Mouse (Mus musculus): ENCODE results near the gene Amz1. TPM values are rescaled to one million over a fixed set of nuclear protein-coding genes. Genes with fewer than 3 reads are reported as not detected.

Amz1 gene
- total and polyA plus RNA-seq, 3 experiments: 7.5 to 12.4 (median 8.3) TPM

GRCm38 (mm10) chr5:140789561-140789960, 65.6 kb downstream of the Amz1 start:
- Histone ChIP-seq H3K4me1 (ENCODE audit: control insufficient read depth in 1 of 2, insufficient read depth in 2 of 2) (no peaks in the 10 kb centered on the region), H3K36me3 (replicated peaks in 1 of 2; ENCODE audit: control insufficient read depth in 1 of 2, insufficient read depth in 1 of 2, low read length in 1 of 2) (peaks cover 0 to 20% of the 10 kb centered on the region in 2 experiments), H3K79me2 (replicated peaks; ENCODE audit: control insufficient read depth, extremely low read depth, insufficient read depth, poor library complexity, severe bottlenecking) (no peaks in the 10 kb centered on the region), H3K4me3 (replicated peaks in 1 of 3; ENCODE audit: low read depth in 2 of 3, low read length in 2 of 3, poor library complexity in 1 of 3) (no peak overlapping the region), H3K4me2 (ENCODE audit: insufficient read depth, low read depth, poor library complexity, severe bottlenecking) (no peak overlapping the region), H3K9me3 (replicated peaks; ENCODE audit: low read length) (no peaks in the 10 kb centered on the region), H3K27me3 (replicated peaks) (no peaks in the 10 kb centered on the region), H3K9ac (ENCODE audit: insufficient read depth, low read depth) (no peak overlapping the region), H3K27ac (ENCODE audit: insufficient read depth, low read depth) (no peak overlapping the region)
- TF ChIP-seq TCF12 (IDR thresholded peaks at IDR 0.05; ENCODE audit: low read depth, low read length): no peak
- no peak for TF ChIP-seq MAZ (IDR thresholded peaks at IDR 0.05; ENCODE audit: low read depth, low read length)
- TF ChIP-seq USF2 (conservative IDR thresholded peaks at IDR 0.05; ENCODE audit: low read depth, low read length): no peak
- TF ChIP-seq JUND (conservative IDR thresholded peaks at IDR 0.05; ENCODE audit: low read depth, low read length): no peak
- no peak for TF ChIP-seq KAT2A (IDR thresholded peaks at IDR 0.05; ENCODE audit: insufficient replicate concordance, low read length)
- no peak for TF ChIP-seq POLR2AphosphoS2 (IDR thresholded peaks at IDR 0.05; ENCODE audit: low read depth, low read length)
- in situ Hi-C loops (cut with MboI; ENCODE audit: low pct_ligation_motif_present, low pct_unique_long_range_greater_than_20kb, low sequenced_read_pairs) (no loop called here), dilution Hi-C loops (cut with MboI; ENCODE audit: extremely low pct_ligation_motif_present, extremely low pct_unique_long_range_greater_than_20kb, low sequenced_read_pairs) (no loop called here)
- no peak for DNase-seq (ENCODE audit: extremely low read depth)

GRCm38 (mm10) chr5:140790392-140790791, 66.5 kb downstream of the Amz1 start:
- H3K9ac ChIP-seq (ENCODE audit: insufficient read depth, low read depth): no peak overlapping the region
- dilution Hi-C loops (cut with MboI; ENCODE audit: extremely low pct_ligation_motif_present, extremely low pct_unique_long_range_greater_than_20kb, low sequenced_read_pairs) (no loop called here), in situ Hi-C loops (cut with MboI; ENCODE audit: low pct_ligation_motif_present, low pct_unique_long_range_greater_than_20kb, low sequenced_read_pairs) (no loop called here)
- no peaks in the 10 kb centered on the region for H3K79me2 ChIP-seq (replicated peaks; ENCODE audit: control insufficient read depth, extremely low read depth, insufficient read depth, poor library complexity, severe bottlenecking)
- no peaks in the 10 kb centered on the region for H3K4me1 ChIP-seq (ENCODE audit: control insufficient read depth in 1 of 2, insufficient read depth in 2 of 2)
- H3K9me3 ChIP-seq (replicated peaks; ENCODE audit: low read length): no peaks in the 10 kb centered on the region
- TF ChIP-seq CHD2 (IDR thresholded peaks at IDR 0.05; ENCODE audit: low read length) (no peak), BHLHE40 (IDR thresholded peaks at IDR 0.05; ENCODE audit: low read depth, low read length) (no peak), TBP (conservative IDR thresholded peaks at IDR 0.05; ENCODE audit: low read depth, low read length) (no peak), ETS1 (conservative IDR thresholded peaks at IDR 0.05; ENCODE audit: low read depth, low read length) (no peak), MEF2A (IDR thresholded peaks at IDR 0.05; ENCODE audit: borderline replicate concordance, low read depth, low read length) (no peak), RCOR1 (conservative IDR thresholded peaks at IDR 0.05; ENCODE audit: low read depth, low read length) (no peak), POLR2A (IDR thresholded peaks at IDR 0.05; ENCODE audit: low read depth, low read length) (no peak), EP300 (IDR thresholded peaks at IDR 0.05; ENCODE audit: low read length) (no peak), GABPA (IDR thresholded peaks at IDR 0.05; ENCODE audit: insufficient replicate concordance, low read depth, low read length) (no peak), MXI1 (IDR thresholded peaks at IDR 0.05; ENCODE audit: low read depth, low read length) (no peak), MAX (IDR thresholded peaks at IDR 0.05; ENCODE audit: low read length) (no peak), MYC (IDR thresholded peaks at IDR 0.05; ENCODE audit: low read depth, low read length) (no peak), ZMIZ1 (IDR thresholded peaks at IDR 0.05; ENCODE audit: low read depth, low read length) (no peak), RAD21 (IDR thresholded peaks at IDR 0.05; ENCODE audit: low read depth, low read length) (no peak), IRF4 (IDR thresholded peaks at IDR 0.05; ENCODE audit: low read depth, low read length) (no peak), USF1 (IDR thresholded peaks at IDR 0.05; ENCODE audit: low read depth, low read length) (no peak), ZC3H11A (IDR thresholded peaks at IDR 0.05; ENCODE audit: low read depth, low read length) (no peak), MAZ (IDR thresholded peaks at IDR 0.05; ENCODE audit: low read depth, low read length) (no peak)
- H3K4me2 ChIP-seq (ENCODE audit: insufficient read depth, low read depth, poor library complexity, severe bottlenecking): no peak overlapping the region
- no peaks in the 10 kb centered on the region for H3K27me3 ChIP-seq (replicated peaks)
- DNase-seq (ENCODE audit: extremely low read depth): no peak
- no peak overlapping the region for H3K27ac ChIP-seq (ENCODE audit: insufficient read depth, low read depth)
- no peak overlapping the region for H3K4me3 ChIP-seq (replicated peaks in 1 of 3; ENCODE audit: low read depth in 2 of 3, low read length in 2 of 3, poor library complexity in 1 of 3)
- H3K36me3 ChIP-seq (replicated peaks in 1 of 2; ENCODE audit: control insufficient read depth in 1 of 2, insufficient read depth in 1 of 2, low read length in 1 of 2): peaks cover 0 to 12% of the 10 kb centered on the region in 2 experiments
